Mouse (Mus musculus) left cerebral cortex, postnatal 36 days (tissue): ENCODE data around the gene Kctd19. TPM values are rescaled to one million over a fixed set of nuclear protein-coding genes. Genes with fewer than 3 reads are reported as not detected.

Experiments
- DNase-seq, 2 experiments: peaks; one replicate each; pipeline ENCODE4 v3.0.0; 2021 to 2022; ENCODE audit warnings: low spot score in 2 of 2, mixed read lengths in 1 of 2
- intact Hi-C: fragments of 180-260 bp; cut with DNase I; formaldehyde crosslinking; loops from one replicate; pipeline ENCODE4 v1.15.1; 2025
- total RNA-seq, 2 experiments: library from RNA; stranded (reverse); gene quantifications; 2 replicates each; pipeline ENCODE4 v1.2.3; 2021

The Kctd19 gene
- total RNA-seq, 2 experiments from 2014 or later = not detected

DNA sequence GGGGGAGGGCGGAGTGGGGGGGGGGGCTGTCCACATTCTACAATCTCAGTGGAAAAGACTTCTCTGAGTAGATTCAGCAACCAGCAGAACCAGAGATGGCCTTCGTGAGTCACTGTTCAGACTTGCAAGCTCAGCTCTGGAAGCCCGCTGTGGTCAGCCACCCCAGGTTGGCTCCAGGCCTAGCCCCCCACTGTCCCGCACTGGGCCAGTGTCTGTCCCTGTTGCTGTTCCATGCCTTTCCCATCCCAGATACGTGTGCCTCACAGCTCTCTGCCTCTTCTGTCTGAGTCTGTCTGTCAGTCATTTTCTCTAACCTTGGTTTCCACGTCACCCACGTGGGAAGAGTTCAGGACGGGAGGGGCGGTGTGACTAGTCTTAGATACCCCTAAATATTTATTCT is 40.8 kb downstream of the Kctd19 start:
- no peak for DNase-seq
- intact Hi-C loops = no loop called here

GRCm38 (mm10) chr8:105367107-105367506 is 46.2 kb downstream of the Kctd19 start:
- DNase-seq = no peak
- intact Hi-C loops = no loop called here

DNA sequence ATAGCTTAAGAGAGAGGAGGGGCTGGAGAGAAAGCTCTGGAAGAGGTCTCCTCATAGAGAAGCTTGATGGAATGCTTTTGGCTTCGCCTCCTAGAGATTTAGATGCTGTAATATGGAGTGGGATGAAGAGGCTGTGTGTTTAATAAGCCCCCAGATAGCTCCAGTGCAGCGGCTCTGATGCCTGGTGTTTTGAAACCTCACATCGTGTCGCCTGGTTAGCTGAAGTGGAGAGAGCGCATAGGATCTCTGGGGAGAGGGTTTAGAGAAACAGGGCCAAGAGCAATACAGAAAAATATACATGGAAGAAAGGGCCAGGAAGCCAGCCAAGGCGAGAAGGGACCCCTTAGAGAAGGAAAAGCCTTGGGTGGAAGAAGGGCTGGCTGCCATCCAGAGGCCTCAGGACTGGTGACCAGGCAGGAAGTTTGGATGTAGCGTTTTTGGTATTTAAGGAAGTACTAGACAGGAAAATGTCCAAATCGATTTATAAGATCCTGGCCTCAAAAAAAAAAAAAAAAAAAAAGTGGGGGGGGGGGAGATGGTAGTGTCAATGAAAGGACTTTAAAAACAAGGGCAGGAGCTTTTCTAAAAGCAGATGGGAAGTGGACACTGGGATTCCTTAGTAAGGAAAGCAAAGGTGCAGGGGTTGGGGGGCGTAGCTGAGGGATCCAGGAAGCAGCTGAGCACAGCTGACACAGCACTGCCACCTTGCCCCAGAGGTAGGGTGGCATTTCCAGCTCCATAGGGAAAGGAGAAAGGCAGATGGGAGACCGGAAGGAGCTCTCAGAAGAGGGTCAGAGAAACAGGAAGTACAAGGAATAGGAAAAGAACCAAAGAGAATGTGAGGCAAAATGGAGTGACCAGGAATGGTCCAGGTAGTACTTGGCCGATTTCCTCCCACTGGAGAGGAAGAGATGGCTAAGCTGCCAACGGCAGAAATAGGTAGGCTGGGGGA is 51.3 kb downstream of the Kctd19 start:
- no peak for DNase-seq
- intact Hi-C loops = loop anchor here (5.0 kb wide), 2 partner anchors 35 to 110 kb away; partner anchors contain the start of gene Tppp3

GRCm38 (mm10) chr8:105359646-105360045 is 53.7 kb downstream of the Kctd19 start:
- intact Hi-C loops = loop anchor here (5.0 kb wide), 2 partner anchors 38 to 113 kb away; partner anchors contain the start of gene Tppp3

DNA sequence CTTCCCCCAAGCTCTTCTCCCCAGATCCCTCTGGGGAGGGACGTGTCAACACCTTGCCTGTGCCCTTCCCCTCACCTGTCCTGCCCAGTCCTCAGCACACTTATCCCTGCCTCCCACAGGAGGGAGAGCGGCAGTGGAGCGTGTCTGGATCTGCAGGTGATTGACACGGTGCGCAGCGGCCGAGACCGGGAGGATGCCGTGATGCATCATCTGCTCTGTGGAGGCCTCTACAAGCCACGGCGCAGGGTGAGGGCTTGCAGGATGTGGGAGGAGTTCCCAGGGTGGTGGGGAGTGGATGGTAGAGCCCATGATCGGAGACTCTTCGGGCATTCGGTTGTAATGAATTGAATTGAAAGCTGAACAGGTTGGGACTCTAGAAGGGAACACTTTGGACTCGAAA is 54.1 kb downstream of the Kctd19 start:
- no peak for DNase-seq
- intact Hi-C loops = no loop called here

More at GRCm38 (mm10) chr8:105359646-105360045, 53.7 kb downstream of the Kctd19 start:
- DNase-seq = no peak

GRCm38 (mm10) chr8:105356681-105357080 is 56.6 kb downstream of the Kctd19 start:
- DNase-seq = no peak
- intact Hi-C loops = no loop called here

DNA sequence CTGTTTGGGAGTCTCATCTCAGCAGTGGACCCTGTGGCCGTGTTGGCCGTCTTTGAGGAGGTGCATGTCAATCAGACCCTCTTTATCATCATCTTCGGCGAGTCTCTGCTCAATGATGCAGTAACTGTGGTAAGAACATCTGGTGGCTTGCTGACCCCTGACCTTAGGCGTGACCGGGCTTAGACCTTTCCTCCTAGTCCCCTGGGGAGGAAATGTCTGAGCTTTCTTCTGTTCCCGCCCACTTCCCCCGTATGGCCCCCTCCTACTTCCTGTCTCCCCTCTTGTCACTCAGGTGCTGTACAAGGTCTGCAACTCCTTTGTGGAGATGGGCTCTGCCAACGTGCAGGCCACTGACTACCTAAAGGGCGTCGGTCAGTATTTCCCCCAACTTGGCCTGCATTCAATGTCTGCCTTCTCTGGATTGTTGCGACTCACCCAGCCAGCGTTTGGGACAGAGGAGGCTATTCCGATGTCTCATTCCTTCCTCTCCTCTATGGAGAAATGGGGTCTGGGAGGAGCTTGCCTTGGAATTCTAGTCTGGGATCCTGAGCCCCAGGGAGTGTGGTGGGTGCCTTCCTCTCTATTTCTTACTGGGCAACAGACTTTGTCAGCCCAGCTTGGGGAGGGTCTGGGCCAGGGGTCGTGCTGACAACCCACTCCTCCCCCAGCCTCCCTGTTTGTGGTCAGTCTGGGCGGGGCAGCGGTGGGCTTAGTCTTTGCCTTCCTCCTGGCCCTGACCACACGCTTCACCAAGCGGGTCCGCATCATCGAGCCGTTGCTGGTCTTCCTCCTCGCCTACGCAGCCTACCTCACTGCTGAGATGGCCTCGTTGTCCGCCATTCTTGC is 57.9 kb downstream of the Kctd19 start:
- DNase-seq = no peak
- intact Hi-C loops = no loop called here

- no peak for DNase-seq
- intact Hi-C loops = no loop called here
These were observed 58.8 kb downstream of the Kctd19 start for GRCm38 (mm10) chr8:105354549-105354948.

GRCm38 (mm10) chr8:105353583-105354135 is 59.6 kb downstream of the Kctd19 start:
- intact Hi-C loops = no loop called here
- DNase-seq = no peak

DNA sequence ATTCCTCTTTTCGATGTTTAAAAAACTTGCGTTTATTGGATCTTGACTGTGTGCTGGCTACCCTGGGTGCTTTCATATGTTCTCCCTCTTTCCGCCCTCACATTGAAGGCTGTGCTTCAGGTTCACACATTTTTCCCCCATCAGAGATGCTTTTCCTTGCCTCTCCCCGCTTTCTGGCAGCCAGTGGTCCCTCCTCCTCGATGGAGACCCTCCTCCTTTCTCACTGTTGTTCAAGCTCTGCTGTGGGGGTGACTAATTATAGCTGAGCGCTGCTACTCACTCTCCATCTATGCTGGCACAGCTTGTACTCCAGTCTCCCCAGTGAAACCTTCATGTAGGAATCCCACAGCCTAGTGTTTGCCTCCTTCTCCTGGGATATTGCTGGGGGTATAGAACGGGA is 63.1 kb downstream of the Kctd19 start:
- intact Hi-C loops = no loop called here
- peak; percentile 19 to 37 for DNase-seq

GRCm38 (mm10) chr8:105349096-105349771 is 64.1 kb downstream of the Kctd19 start:
- intact Hi-C loops = no loop called here
- peak; percentile 43 to 52 for DNase-seq

DNA sequence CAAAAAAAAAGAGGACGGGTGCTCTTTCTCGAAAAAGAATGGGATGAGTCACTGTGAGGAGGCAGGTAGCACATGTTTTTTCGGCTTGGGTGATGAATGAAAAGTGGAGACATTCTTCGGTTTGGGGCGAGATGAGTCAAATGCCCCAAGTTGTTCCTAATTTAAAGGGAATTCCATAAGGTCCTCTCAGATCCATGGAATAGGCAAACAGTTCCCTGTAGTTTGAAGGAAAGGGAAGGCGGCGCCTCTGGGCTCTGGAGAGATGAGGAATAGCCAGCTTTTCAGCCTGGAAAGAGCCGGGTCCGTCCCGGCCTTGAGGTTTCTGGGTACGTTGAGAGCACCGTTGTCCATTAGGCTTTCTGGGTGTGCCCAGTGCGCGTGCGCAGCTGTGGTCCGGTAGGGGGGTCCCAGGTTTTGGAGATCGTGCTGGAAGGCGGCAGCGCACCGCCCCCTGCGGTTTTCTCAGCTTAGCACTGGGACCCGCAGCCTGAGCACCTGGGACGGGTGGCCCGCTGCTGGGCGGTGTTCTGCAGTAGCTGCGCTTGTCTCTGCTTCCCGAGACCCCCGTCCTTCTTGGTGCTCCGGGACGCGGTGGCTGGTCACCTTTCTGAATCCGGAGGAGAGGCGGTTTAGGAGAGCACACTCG is 64.7 kb downstream of the Kctd19 start, which contains the start of gene Slc9a5:
Gene Slc9a5, plus strand, starts transcription at position 394 of the 646 bp plus-strand sequence.
- intact Hi-C loops = no loop called here

DNA sequence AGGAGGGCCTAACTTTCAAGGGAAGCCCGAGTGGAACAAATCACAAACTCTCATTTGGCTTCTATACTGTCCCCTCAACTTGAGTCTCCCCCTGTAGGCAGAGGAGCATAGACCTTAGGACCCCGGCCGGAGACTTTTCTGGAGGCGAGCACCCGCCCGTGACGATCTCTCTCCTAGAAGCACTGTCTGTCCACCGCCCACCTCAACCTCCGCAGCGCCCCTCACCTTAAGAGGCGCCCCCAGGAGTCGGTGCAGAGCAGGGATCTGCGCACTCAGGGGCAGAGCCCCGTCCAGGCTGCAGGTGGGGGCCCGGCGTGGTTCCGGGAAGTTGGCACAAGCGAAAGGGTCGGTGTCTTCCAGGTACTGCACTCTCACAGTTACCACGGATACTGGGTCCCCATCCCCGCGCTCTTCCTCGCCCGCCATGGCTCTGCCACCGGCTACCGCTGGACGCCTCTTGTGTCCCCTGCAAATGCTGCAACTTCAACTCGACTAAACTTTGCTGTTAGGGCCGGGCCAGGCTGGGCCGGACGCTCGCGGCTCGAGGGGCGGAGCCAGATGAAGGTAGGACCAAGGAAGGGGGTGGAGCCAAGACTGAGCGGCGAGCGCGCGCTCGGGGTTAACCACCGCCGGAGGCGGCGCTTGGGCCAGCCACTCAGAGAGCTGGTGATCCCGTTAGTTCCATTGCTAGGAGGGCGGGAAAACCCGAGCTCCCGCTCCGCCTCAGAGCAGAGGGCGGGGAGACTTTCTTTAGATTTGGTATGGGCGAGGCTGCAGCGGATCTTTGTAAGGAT is 65.7 kb downstream of the Kctd19 start, which contains the start of gene Fhod1:
Gene Fhod1, minus strand, starts transcription at position 526 of the 794 bp plus-strand sequence.
- DNase-seq = peak; percentile 85
- intact Hi-C loops = no loop called here

More for the DNA sequence above, 64.7 kb downstream of the Kctd19 start, which contains the start of gene Slc9a5:
- peak; percentile 54 to 59 for DNase-seq

GRCm38 (mm10) chr8:105346611-105347427 is 66.5 kb downstream of the Kctd19 start:
- intact Hi-C loops = no loop called here
- DNase-seq = peak; percentile 40 to 56

DNA sequence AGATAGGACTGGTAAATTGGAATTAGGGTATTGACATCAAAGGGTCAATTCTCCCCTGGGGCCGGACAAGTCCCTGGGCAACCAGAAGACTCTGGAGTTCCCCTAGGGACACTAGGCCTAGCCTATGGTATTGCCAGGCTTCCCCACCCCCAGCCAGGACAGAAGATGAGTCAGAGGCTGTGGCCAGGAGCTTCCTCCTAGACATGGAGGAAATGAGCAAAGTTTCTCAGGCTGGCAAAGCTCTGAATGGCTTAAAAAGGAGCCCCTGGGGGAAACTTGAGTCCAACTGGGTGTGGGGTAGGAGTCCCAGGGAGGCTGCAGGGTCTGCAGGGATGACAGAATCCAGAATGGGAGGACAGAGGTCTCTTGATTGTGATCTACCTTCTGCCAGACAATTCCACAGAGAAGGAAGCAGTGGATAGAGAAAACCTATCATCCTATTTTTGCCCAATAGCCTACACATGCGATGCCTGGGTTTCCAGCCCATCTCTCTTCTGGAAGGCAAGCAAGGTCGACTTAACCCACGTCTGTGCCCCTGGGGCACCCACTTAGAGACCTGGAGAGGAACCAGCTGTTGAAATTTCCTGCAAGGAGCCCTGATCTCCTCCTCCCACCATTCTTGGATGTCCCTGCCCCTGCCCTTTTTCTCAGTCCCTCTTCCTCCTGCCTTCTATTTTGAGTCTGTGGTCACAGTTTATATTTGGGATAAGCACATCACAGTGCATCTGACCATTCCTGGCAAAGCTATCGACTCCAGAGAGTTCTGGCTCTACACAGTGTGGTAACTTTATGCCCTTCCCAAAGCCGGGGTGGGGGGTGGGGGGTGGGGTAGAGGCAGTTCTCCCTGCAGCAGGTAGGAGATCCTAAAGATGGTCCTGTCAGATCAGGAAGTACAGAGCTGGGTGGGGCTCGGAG is 68.0 kb downstream of the Kctd19 start:
- DNase-seq = no peak
- intact Hi-C loops = no loop called here
